Comparison of ENCODE assay signal across 30 mouse cellular contexts in genomic region chr8:121913378-121913777, GRCm38 (mm10). TPM values are rescaled to one million over a fixed set of nuclear protein-coding genes. Genes with fewer than 3 reads are reported as not detected.
"Had no signal": no experiment of that assay in that cellular context is flagged by ENCODE, and none has a peak within 500 bp of the region (broad histone marks: within the 10 kb centered on the region; RNA-seq: fewer than 3 reads in every experiment).

No protein-coding gene starts in this region.

- H3K9ac ChIP-seq: intestine, embryonic 15.5 days; kidney, embryonic 15.5 days; limb, embryonic 12.5 days; limb, embryonic 15.5 days; liver, embryonic 15.5 days; lung, embryonic 15.5 days; neural tube, embryonic 12.5 days; neural tube, embryonic 15.5 days; stomach, embryonic 15.5 days had no signal

- DNase-seq: kidney, adult 11 months; kidney, adult 8-10 months; kidney, postnatal 10 days; kidney, postnatal 36 days; left cerebral cortex, postnatal 4 days; lung, adult 18-20 months; lung, postnatal 10 days; lung, postnatal 36 days; midbrain, embryonic 14.5 days; right cerebral cortex, adult 18-20 months; right cerebral cortex, postnatal 14 days; right cerebral cortex, postnatal 4 days; spleen, adult 18-20 months; thymus, adult 18-20 months; thymus, postnatal 36 days had no signal

- H3K4me2 ChIP-seq: intestine, embryonic 15.5 days; kidney, embryonic 15.5 days; limb, embryonic 12.5 days; limb, embryonic 15.5 days; liver, embryonic 15.5 days; lung, embryonic 15.5 days; neural tube, embryonic 12.5 days; neural tube, embryonic 15.5 days; stomach, embryonic 15.5 days had no signal

- H3K27me3 ChIP-seq: intestine, embryonic 15.5 days; liver, embryonic 15.5 days; neural tube, embryonic 12.5 days; stomach, embryonic 15.5 days had no signal

- H3K27ac ChIP-seq: intestine, embryonic 15.5 days; kidney, embryonic 15.5 days; limb, embryonic 12.5 days; limb, embryonic 15.5 days; liver, embryonic 15.5 days; lung, embryonic 15.5 days; neural tube, embryonic 12.5 days; neural tube, embryonic 15.5 days; stomach, embryonic 15.5 days had no signal

- H3K36me3 ChIP-seq: intestine, embryonic 15.5 days; kidney, embryonic 15.5 days; limb, embryonic 12.5 days; limb, embryonic 15.5 days; liver, embryonic 15.5 days; lung, embryonic 15.5 days; midbrain, embryonic 10.5 days; neural tube, embryonic 12.5 days; neural tube, embryonic 15.5 days; stomach, embryonic 15.5 days had no signal

- ATAC-seq: intestine, embryonic 15.5 days had no signal

- H3K4me3 ChIP-seq: intestine, embryonic 15.5 days; kidney, embryonic 15.5 days; limb, embryonic 12.5 days; limb, embryonic 15.5 days; liver, embryonic 15.5 days; lung, embryonic 15.5 days; megakaryocyte, embryonic 14.5 days; midbrain, embryonic 10.5 days; neural tube, embryonic 12.5 days; neural tube, embryonic 15.5 days; stomach, embryonic 15.5 days had no signal

- H3K9me3 ChIP-seq: intestine, embryonic 15.5 days; kidney, embryonic 15.5 days; limb, embryonic 12.5 days; limb, embryonic 15.5 days; liver, embryonic 15.5 days; lung, embryonic 15.5 days; megakaryocyte, embryonic 14.5 days; midbrain, embryonic 10.5 days; neural tube, embryonic 12.5 days; neural tube, embryonic 15.5 days; stomach, embryonic 15.5 days had no signal

- H3K4me1 ChIP-seq: intestine, embryonic 15.5 days; neural tube, embryonic 12.5 days; neural tube, embryonic 15.5 days had no signal

RNA-seq across cellular contexts. Expression of gene Car5a, which starts 31.3 kb away (rescaled TPM):
- total RNA-seq: layer of hippocampus, postnatal 25 days; left cerebral cortex, postnatal 10 days had no signal
- polyA plus RNA-seq: limb, embryonic 15.5 days; lung, embryonic 15.5 days; midbrain, embryonic 14.5 days; testis, adult 2 months; urinary bladder, adult 2 months had no signal
